Mouse (Mus musculus) heart, postnatal 25 days (tissue): ENCODE results near the gene Brd7. TPM values are rescaled to one million over a fixed set of nuclear protein-coding genes. Genes with fewer than 3 reads are reported as not detected.

Experiments
- DNase-seq: peaks from one replicate; pipeline ENCODE4 v3.0.0; 2022; ENCODE audit warnings: low spot score
- intact Hi-C: fragments of 180-260 bp; cut with DNase I; formaldehyde crosslinking; loops from one replicate; pipeline ENCODE4 v1.15.1; 2025
- total RNA-seq, 2 experiments: library from RNA; stranded (reverse); gene quantifications; 2 replicates each; pipeline ENCODE4 v1.2.3; 2021

Brd7 gene
- total RNA-seq, 2 experiments from 2014 or later: 83.5 to 88.0 TPM

DNA sequence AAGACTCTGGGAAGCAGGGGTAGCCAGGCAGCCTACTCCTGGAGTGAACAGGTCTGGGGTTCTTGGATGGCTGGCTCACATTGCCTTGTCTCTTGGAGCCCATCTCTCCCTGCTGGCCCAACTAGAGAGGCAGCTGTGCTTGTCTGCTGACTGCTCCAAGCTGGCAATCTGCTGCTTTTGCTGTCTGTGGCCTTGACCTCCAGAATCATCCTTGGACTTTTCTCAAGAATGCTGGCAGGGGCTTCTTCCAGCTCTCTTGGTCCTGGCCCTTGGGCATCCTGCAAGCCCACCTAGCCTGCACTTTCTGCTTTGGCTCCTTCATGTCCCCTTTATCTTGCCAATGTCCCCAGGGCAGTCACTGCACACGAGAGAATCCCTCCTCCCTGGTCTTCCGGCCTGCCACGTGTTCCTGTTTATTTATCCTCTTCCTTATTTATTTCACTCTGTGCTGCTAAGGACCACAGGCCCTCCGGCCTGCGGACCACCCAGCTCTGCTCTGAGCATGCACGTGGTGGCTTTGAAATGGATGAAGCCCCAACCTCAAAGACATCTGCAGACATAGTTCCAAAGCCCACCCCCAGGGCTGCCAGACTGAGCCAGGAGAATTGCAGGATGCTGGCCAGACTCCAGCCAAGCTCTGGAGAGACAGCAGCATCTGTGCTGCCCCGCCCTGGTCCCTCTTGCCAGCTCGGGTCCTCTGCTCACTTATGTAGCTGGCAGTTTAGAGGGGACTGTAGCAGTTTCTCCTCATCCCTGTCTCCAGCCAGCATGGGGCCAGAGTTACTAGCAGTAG, 45.7 kb downstream of the Brd7 start:
- DNase-seq: peak; percentile 61
- intact Hi-C loops: no loop called here

DNA sequence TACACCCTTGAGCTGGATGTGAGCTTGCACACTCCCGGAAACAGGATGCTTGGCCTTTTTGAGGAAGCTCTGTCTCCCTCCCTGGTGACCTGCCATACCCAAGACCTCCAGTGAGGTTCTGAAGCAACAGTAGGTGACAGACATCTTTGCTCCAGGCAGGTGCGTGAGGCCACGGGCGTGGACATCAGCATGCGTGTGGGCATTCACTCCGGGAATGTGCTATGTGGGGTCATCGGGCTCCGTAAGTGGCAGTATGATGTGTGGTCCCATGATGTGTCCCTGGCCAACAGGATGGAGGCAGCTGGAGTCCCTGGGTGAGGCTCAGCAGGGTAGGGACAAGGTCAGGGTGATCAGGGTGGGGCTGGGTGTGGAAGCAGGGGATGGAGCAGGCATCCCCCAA, 46.7 kb downstream of the Brd7 start:
- no peak for DNase-seq
- intact Hi-C loops: no loop called here

- intact Hi-C loops: no loop called here
- no peak for DNase-seq
Measured at GRCm38 (mm10) chr8:88313991-88314390, 48.0 kb downstream of the Brd7 start.

DNA sequence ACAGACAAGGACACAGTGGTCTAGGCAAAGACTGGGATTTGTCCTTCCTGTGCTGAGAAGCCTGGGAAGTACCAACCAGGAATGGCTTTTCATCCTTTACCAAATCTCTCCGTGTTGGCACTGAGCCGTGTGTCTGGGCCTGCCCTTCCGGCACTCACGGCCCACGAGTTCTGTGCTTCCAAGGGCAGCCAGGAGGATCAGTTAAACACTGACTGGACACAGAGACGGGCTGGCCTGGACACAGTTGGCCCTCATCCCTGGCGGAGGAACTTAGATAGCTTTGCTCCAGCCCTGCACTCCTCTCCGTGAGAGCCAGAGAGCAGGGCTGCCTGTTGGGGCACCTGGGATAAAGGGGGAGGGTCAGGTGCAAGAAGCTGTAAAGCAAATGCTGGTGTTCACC, 49.0 kb downstream of the Brd7 start:
- intact Hi-C loops: no loop called here
- peak; percentile 60 for DNase-seq

GRCm38 (mm10) chr8:88310286-88310685, 51.7 kb downstream of the Brd7 start:
- no peak for DNase-seq
- intact Hi-C loops: no loop called here

- intact Hi-C loops: no loop called here
- DNase-seq: no peak
Measured at GRCm38 (mm10) chr8:88309881-88310280, 52.1 kb downstream of the Brd7 start.

DNA sequence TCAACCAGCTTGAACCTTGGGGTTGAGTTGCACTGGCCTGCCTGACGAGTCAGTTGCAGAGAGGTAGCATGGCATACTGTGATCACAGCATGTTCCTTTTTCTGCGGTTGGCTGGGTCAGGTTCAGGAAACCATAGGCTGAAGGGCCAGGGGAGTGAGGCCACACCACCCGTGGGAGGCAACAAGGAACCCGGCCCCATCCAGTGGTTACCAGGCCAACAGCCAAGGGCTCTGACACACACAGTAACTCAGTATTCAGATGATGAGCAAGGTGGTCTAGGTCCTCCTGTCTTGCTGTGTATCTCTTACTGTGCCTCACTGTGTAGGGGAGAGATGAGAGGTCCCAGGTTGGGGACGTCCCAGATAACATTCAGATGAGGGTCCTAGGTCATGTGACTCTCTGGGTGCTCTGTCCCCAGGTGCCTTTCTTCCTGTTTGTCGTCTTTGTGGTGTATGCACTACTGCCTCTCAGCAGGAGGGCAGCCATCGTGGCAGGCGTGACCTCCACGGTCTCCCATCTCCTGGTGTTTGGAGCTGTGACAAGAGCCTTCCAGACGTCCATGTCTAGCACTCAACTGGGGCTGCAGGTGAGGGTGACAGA, 52.6 kb downstream of the Brd7 start:
- DNase-seq: no peak
- intact Hi-C loops: no loop called here

- intact Hi-C loops: loop anchor here (2.0 kb wide), 1 partner anchor 37 kb away; no protein-coding TSS in a partner anchor
- DNase-seq: no peak
Measured at GRCm38 (mm10) chr8:88307736-88308135, 54.3 kb downstream of the Brd7 start.

DNA sequence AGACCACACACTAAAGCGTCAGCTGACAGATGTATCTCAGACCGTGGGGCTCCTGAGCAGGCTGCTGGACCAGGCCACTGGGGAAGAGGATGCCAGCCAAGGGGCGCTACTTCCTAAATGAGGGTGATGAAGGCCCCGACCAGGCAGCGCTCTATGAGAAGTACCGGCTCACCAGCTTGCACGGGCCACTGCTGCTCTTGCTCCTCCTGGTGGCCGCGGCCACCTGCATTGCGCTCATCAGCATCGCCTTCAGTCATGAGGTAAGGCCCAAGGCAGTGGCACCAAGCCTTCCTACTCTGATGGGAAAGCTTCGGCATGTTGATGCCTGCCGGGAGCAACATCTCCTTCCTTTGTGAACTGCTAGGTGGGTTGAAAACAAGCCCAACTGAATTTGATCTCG, 55.5 kb downstream of the Brd7 start:
- no peak for DNase-seq
- intact Hi-C loops: loop anchor here (2.0 kb wide), 1 partner anchor 36 kb away; no protein-coding TSS in a partner anchor

DNA sequence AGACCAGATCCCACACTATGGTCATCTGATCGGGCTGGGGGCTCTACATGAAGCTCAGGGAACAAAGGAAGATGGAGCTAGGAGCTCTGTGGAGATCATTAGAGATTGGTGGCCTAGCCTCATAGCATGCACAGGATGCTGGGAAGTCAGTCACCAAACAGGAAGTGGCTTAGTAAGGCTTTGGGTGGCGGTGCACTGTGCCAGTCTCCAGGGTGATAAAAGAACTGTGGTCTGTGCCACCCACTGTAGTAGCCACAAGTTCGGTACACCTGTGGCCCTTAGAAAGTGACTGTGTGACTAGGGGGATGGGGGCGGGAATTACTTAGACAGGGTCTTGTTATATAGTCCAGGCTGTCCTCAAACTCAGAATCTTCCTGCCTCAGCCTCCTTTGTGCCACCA, 56.2 kb downstream of the Brd7 start:
- intact Hi-C loops: loop anchor here (2.0 kb wide), 1 partner anchor 35 kb away; no protein-coding TSS in a partner anchor
- no peak for DNase-seq

- intact Hi-C loops: no loop called here
- no peak for DNase-seq
Measured at GRCm38 (mm10) chr8:88301589-88302437, 60.2 kb downstream of the Brd7 start.

DNA sequence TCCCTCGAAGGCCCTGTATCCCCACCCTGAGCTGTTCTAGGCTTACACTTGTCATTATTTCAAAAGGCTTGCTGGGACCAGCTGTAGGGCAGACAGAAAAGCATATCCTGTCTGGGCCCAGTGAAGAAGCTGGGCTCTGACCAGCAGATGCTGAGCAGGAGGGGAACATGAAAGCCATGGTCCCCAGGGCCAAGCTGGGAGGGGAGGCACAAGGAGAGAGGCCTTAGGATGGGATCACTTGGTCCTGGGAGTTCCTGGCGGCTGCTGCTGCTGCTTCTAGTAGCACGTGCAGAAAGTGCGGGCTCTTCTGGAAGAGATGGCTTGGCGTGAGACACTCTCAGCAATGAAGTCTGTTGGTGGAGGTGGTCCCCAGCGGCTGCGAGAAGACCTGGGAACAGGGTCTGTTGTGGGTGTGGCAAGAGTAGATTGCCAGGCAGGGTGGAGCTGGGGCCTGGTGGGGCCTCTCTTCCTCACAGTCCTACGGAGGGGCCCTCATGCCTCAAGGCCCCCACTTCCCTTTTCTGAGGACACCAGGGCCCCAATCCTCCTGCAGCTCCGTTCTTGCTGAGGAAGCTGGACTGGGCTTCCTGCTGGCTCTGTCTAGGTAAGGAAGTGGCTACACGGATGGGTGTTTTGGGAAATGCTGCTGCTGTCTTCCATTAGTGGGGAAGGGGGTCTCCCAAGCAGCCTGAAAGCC, 61.9 kb downstream of the Brd7 start:
- intact Hi-C loops: no loop called here
- no peak for DNase-seq

DNA sequence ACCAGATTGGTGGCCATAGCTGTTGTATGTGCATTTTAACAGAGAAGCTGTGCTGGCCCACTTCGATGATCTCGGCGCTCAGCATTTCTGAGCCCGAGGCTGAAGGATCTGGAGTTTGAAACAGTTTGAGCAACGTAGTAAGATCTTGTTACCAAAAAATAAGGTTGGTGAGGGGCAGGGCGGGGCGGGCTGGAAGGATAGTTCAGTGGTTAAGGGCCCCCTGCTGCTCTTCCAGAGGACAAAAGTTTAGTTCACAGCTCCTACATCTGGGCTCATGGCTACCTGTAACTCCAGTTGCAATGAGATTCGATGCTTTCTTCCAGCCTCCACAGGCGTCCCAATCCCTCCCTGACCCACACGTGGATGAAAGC, 63.3 kb downstream of the Brd7 start:
- intact Hi-C loops: no loop called here
- no peak for DNase-seq

GRCm38 (mm10) chr8:88297976-88298732, 63.8 kb downstream of the Brd7 start:
- intact Hi-C loops: no loop called here
- peak; percentile 58 for DNase-seq

DNA sequence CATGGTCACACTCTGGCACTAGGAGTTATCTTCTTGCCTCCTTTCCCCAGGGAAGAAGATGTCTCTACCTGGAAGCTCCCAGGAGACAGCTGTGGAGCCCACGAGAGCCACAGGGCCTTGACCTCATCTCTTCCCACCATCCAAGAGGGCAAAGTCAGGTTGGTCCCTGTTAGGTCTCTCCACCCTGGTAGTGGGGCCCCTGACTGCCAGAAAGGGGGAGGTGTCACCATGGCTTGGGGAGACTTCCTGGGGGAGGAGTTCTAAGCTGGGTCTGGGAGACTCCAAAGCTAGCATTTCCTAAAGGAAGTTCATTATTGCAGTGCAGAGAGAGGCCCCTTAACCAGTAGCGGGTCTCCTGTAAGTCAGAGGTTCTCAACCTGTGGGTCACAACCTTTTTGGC, 67.0 kb downstream of the Brd7 start:
- no peak for DNase-seq
- intact Hi-C loops: no loop called here

DNA sequence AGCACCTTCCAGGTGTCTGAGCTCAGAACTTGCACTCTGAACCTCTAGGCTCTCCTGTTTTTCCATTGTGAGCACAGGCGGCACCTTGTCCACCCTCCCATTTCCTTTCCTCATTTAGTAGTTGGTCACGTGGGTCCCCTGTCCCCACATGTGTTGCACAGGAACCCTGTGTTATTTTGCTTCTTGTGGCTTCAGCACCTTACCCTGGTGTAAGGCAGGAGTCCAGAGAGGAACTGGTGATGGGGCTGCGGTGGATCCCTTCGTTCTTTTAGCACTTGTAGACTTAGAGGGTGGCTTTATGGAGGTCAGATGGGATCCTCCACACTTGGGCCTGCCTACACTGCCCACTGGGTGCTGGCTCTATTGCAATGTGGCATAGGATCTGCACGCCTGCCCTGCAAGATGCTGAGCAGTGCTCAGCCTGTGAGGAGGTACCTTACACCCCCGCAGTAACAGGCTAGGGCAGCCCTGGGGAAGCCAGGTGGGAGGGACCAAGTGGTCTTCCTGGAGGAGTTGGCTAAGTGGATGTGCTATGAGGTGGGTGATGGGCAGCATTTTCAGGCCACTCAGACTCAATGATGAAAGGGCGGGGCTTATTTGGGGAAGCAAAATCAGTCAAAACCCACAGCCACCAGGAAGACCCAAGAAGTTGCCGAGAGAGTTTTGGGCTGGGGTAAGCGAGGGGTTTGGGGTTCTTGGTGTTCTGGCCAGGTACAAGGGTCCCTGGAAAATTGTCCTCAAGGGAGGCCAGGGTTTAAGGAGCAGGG, 68.2 kb downstream of the Brd7 start:
- DNase-seq: no peak
- intact Hi-C loops: no loop called here

- intact Hi-C loops: no loop called here
- no peak for DNase-seq
Measured at GRCm38 (mm10) chr8:88292926-88293325, 69.1 kb downstream of the Brd7 start.

DNA sequence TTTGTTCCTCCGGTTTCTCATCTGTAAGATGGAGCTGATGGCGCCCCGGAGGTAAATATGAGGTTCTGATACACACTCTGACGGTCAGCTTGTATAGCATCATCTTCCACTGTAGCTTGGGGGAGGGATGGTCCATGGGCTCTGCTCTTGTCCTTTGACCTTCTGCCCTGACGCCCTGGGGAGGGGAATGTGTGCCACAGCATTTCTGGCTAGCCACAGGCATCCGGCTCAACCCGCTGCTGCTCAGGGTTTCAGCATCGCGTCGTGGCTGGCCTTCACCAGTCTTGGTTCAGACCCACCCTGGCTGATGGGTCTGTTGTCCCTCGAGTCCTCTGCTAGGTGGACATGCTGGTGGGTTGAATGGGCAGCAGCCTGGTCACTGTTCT, 70.7 kb downstream of the Brd7 start:
- intact Hi-C loops: no loop called here

More for the DNA sequence above, 70.7 kb downstream of the Brd7 start:
- DNase-seq: no peak
